Mouse (Mus musculus) ES-E14 (cell line): ENCODE measurements around the gene Ccdc116.

Experiments
- HCFC1 ChIP-seq: IDR thresholded peaks from 2 replicates; pipeline ENCODE4 v1.6.1; 2012; ENCODE audit warnings: low read length, inconsistent platforms, borderline replicate concordance; ENCODE audit not compliant: insufficient read depth
- MAFK ChIP-seq: IDR thresholded peaks from 2 replicates; pipeline ENCODE4 v1.6.1; 2014; ENCODE audit warnings: mild to moderate bottlenecking, low read depth, low read length, inconsistent platforms; ENCODE audit not compliant: insufficient read depth
- ZC3H11A ChIP-seq: IDR thresholded peaks from 2 replicates; pipeline ENCODE4 v1.6.1; 2012; ENCODE audit warnings: low read depth, mild to moderate bottlenecking, inconsistent platforms, low read length, borderline replicate concordance

DNA sequence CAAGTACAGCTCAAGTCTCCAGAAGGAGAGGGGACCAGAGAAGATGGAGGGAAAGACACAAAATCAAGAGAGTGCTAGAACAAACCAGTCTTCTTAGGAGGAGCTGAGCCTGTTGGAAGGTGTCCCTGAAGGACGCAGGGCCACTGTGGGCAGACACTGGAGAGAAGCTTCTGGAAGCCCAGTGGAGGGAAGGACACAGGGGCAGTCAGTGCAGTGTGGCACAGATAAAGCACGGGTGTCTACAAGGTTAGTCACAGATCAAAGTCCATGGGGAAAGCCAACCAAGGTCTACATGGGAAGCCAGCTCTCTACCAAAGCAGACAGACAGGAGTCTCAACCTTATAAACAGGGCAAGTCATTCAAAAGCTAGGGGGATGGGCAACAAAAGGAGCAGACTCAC lies 28.7 kb upstream of the Ccdc116 start:
- TF ChIP-seq MAFK (no peak), ZC3H11A (no peak), HCFC1 (no peak)
